Mouse (Mus musculus) right cerebral cortex, adult 18-20 months (tissue): ENCODE data around the gene Crhr2.

ENCODE experiments used
- DNase-seq: peaks from one replicate; pipeline ENCODE4 v3.0.0; 2022; ENCODE audit warnings: mixed read lengths

Gene Crhr2

DNA sequence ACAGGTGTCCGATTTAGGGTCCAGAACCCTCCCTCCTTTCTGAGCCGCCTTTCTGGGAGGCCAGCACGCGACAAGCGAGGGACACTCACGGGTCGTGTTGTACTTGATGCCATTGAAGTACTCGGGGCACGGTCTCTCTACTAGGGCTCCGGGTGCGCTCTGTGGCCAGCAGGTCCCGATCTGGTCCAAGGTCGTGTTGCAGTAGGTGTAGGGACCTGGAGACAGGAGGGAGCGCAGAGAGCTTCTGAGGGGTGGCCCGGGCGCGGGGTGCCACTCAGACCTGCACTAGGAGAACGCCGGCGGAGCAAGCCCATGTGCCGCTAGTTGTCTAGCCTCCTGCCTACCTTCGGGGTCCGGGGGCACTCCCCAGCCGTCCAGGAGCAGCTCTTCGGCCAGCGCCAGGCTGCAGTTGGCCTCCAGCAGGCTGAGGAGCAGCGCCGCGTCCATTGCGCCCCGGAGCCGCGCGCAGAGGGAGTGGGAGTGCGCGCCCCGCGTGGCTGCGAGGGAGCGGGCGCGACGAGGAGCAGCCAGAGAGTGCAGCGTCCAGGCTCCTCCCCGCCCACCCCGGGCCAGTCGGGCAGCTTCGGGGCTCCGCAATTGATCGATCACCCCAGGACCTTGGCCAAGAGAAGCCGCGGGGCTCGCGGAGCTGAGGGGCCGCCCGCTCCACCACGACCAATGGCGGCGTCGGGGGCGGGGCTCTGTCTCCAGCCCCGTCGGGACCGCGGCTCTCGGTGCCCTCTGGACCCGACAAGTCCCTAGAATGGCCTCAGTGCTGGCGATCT lies 15.3 kb downstream of the Crhr2 start:
- peak; percentile 5 for DNase-seq

DNA sequence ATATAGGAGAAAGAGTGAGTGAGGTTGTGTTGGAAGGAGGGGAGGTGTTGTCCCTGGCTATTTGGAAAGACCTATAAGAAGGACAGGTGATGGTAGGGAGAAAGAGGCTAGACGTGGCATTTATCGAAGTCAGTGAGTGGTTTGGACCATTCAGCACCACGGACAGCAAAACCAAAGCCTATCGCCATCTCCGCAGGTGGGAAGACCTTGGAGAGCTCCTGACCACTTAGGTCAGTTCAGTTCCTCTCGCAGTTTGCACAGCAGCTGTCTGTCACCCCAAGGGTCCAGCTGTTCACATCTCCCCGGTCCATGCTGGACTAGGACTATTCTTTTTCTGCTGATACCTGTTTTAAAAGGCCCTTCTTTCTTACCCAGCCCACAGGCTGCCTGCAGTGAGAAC lies 24.5 kb downstream of the Crhr2 start:
- DNase-seq = no peak

DNA sequence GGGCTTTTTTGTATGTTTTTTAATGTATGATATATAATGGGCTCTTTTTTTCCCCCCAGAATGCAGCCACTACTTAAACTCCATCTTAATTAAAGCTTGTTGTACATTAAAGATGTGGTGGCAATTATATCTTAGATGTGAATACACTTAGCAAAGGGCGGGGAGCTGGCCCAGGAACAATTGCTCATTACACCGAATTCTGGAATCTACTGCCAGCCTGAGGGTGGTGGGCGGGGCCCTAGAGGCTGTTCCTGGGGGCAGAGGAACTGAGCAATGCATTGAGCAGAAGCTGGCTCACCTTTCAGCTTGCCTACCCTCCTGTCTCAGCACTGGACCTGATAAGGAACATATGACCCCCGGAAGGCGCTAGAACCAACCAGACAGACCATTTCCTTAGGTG lies 34.2 kb downstream of the Crhr2 start:
- peak; percentile 16 for DNase-seq

GRCm38 (mm10) chr6:55098030-55098429 lies 34.8 kb downstream of the Crhr2 start:
- peak; percentile 37 for DNase-seq

DNA sequence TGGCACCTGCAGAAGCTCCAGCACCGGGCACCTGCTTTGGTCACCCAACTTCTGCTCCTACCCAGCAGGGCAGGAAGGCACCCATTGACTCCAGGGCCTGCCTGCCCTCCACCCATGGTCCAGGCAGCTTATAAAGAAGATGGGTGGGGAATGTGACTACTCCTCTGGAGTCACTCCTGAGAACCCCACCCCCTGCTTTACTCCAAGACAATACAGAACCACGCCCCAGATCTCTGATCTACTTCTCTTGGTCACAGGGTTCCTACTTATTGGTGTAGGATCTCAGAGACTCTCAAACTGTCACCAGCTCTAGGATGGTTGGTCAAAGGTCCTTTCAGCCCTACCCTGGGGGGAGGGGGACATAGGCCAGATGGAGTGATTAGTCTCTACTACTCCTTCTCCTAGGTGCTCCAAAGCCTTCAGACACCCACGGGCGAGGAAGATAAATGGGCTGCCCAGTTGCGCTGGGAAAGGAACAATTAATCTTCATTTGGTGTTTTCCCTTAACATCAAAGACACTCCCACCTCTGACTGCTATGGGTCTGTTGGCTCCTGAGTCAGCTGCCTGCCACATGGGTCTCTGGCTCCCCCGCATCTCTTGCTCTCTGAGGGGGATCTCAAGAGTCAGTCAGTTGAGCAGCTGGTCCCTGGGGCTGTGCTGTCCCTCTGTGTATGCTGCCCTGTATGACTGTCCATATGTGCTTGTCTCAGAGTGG lies 39.2 kb downstream of the Crhr2 start:
- no peak for DNase-seq

- DNase-seq = no peak
Measured at GRCm38 (mm10) chr6:55091396-55091795, 41.4 kb downstream of the Crhr2 start.

DNA sequence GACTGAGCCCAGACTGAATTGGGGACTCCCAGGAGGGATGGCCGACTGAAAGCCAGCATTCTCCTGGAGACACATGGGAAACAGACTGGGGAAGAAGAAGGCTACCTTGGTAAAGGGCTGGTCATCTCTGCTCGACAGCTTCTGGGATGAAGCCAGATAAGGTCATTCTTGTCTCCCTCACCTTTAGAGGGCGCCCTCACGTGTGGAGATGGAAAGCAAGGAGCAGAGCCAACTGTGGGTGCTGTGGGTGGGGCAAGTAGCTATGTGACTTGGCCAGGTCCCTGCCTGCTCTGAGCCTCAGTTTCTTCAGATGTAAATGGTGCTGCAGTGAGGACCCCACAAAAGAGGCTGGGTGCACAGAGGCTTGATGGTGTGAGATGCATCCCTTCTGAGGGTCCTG lies 42.2 kb downstream of the Crhr2 start:
- no peak for DNase-seq

DNA sequence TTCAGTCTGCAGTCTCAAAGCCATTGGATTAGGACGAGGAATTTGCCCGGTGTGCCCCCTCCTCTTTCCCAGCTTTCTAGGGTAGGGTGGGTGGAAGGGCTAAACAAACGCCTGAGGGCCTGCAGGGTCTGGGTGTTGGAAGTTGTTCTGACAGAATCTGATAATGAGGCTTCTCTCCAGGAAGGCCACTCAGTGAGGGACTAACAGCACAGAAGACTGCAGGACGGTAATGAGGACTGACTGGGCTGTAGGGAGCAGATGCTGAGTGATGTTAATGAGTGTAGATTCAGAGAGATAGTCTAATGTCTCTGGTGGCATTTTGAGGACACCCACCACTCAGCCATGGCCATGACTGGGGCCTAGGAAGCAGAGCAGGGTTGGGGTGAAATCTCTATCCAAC lies 45.5 kb downstream of the Crhr2 start:
- DNase-seq = no peak

GRCm38 (mm10) chr6:55082261-55083051 lies 50.4 kb downstream of the Crhr2 start:
- no peak for DNase-seq

GRCm38 (mm10) chr6:55081379-55081778 lies 51.4 kb downstream of the Crhr2 start:
- DNase-seq = no peak

DNA sequence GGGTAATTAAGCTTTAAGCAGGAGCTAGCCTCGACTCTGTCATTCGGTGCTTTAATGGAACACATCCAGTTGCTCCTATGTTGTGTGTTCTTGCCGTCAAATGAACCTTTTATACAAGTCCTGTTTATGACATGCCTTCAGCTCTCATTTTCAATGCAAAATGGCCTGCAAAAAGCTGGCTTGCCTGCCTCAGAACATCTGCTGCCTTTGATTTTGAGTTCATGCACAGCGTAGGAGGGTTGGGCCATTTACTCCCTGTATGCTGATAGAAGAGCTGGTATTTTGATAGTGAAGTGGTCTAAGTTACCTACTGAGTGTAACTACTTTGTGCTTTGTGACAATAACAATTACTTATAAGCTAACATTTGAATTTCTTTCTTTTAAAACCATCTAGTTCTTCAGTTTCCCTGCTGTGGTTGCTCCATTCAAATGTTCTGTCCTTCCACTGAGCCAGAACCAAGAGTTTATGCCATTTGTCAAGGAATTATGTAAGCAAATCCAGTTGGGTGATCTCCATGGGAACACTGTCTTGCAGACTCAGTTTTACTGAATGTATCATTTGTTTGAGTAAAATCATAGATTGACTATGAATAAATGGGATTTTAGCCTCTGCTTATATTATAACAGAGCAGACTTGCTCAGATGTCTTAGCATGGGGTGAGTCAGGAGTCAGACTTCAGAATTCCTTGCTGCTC lies 56.1 kb downstream of the Crhr2 start:
- DNase-seq = no peak

- peak; percentile 24 for DNase-seq
Measured at GRCm38 (mm10) chr6:55065903-55066302, 66.9 kb downstream of the Crhr2 start.

- DNase-seq = no peak
Measured at GRCm38 (mm10) chr6:55064477-55064827, 68.4 kb downstream of the Crhr2 start.

DNA sequence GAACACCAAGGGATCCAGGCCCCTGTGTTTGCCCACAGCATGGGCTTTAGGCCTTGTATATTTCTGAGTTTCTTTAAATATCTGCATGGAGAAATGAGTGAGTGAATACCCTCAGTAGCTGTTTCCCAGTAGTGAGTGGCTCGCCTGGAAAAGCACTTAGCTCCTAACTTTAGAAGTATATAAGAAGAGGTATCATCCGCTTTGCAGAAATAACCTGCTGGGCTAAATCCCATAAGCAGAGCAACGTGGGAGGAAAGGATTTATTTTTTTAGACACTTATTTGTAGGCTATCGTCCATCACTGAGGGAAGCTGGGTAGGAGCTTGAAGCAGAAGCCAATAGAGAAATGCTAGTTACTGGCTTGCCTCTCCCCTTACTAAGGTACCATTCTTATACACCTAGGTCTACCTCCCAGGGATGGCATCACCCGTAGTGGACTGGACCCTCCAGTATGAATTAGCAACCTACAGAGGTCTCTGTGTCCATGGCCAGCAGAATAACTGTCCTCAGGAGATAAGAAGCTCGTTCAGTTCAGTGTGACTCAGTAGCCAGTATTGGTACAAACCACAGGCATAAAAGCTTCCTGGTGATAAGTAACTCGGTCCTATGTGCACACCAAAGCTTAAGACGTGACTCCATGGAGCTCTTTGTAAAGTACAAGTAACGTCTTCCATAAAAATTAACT lies 68.9 kb downstream of the Crhr2 start:
- DNase-seq = no peak

- DNase-seq = no peak
Measured at GRCm38 (mm10) chr6:55062200-55062599, 70.6 kb downstream of the Crhr2 start.

- DNase-seq = no peak
Measured at GRCm38 (mm10) chr6:55061328-55061727, 71.5 kb downstream of the Crhr2 start.

DNA sequence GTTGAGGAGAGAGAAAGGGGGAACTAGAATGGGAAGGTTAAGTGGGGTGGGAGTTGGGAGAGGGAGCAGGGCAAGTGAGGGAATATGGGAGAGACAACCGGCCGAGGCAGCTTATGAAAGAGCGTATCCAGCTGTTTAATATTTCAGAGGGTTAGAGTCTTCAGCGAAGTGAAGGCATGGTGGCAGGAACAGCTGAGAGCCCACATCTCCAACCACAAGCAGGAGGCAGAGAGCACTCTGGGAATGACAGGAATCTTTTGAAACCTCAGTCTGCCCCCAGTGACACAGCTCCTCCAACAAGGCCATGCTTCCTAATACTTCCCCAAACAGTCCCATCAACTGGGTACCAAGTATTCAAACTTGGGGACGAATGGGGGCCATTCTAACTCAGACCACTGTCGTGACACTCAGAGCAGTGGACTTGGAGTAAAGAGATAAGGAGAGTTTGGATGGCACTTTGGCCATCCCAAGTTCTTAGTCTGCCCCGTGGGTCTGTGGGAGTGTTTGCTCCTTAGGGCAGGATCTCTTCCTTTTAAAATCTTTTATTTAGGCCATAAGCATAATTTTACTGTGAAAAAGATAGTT lies 72.5 kb downstream of the Crhr2 start:
- no peak for DNase-seq

DNA sequence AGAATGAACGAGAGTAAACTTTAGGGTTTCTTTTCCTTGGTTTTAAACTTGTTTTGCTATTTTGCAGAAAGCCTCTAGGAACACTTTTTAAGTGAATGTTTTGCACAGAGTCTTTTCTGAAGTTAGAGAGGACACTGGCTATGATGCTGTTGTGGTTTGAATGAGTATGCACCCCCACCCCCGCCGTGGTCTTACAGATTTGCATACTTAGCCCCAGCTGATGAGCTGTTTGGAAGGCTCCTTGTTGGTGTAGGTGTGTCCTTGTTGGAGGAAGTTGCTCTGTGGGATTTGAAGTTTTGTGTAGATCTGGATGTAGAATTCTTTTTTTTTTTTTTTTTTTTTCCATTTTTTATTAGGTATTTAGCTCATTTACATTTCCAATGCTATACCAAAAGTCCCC lies 75.4 kb downstream of the Crhr2 start:
- DNase-seq = no peak

DNA sequence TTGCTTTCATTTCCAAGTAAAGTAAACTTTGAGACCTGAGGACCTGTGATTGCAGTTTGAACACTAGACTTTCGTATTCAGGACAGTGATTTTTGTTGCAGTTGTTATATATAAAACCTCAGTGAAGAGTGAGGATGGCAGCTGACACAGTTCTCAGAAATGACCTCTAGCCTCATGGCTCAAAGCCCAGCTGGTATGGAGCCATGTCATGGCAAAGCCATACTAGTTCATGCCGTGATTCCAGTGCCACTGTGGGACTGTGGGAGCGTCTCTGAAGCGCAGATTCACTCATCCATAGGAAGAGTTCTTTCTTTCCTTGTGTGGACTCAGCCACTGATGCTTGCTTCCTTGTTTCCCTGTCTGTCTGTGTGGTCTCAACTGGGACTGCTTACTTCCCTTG lies 78.3 kb downstream of the Crhr2 start:
- no peak for DNase-seq

DNA sequence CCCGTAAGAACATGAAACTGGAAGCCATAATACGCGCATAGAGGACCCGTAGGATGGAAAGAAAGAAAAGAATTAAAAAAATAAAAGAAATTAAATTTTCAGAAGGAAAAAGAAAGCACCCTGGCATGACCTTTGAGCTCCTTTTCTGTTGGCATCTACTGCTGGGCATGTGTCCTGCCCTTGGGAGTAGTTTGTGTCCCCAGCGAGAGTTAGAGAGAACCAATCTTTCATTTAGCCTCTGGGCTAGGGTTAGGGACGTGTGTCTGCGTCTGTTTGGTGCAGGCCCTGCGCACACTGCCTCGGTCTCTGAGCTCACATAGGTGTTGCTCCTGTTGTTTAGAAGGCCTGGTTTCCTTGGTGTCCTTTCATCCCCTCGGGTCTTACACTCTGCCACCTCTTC lies 83.6 kb downstream of the Crhr2 start:
- DNase-seq = no peak

- no peak for DNase-seq
Measured at GRCm38 (mm10) chr6:55045326-55045725, 87.5 kb downstream of the Crhr2 start.

GRCm38 (mm10) chr6:55044542-55044941 lies 88.3 kb downstream of the Crhr2 start:
- DNase-seq = no peak
